Mouse (Mus musculus) B cell, adult 2 months (primary cell): ENCODE measurements around the gene Dyx1c1.

Experiments used
- DNase-seq, 2 experiments: peaks; one replicate each; pipeline ENCODE4 v3.0.0; 2022

Dyx1c1 gene

GRCm38 (mm10) chr9:72958521-72959450, at the start of gene Dyx1c1, which contains the start of gene Gm44503:
TSS of gene Dyx1c1 (plus strand) at chr9:72958785.
TSS of gene Gm44503 (plus strand) at chr9:72958852.
- DNase-seq, result peak; percentile 84 to 86

GRCm38 (mm10) chr9:72911381-72911780, 47.2 kb upstream of the Dyx1c1 start:
- no peak for DNase-seq

- no peak for DNase-seq
Measured at GRCm38 (mm10) chr9:72913551-72913950, 45.0 kb upstream of the Dyx1c1 start.

DNA sequence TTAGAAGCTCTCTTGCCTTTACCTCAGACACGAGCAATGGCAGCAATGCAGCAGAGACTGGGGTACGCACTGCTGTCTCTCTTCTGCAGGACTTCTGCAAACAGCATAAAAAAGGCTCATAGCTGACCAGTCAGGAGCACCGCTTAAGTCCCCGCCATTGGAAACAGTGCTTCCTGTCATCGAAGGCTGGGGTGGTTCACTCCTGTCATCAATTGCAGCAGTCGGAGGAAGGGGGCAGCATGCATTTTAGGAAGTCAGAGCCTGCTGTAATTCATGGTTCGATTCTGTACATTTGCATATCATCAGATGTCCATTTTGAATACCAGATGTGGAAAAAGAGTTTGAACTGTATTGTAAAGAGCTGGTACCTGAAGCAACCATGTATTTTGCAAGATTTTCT, 42.9 kb upstream of the Dyx1c1 start:
- DNase-seq, result no peak

GRCm38 (mm10) chr9:72923068-72923467, 35.5 kb upstream of the Dyx1c1 start:
- no peak for DNase-seq

DNA sequence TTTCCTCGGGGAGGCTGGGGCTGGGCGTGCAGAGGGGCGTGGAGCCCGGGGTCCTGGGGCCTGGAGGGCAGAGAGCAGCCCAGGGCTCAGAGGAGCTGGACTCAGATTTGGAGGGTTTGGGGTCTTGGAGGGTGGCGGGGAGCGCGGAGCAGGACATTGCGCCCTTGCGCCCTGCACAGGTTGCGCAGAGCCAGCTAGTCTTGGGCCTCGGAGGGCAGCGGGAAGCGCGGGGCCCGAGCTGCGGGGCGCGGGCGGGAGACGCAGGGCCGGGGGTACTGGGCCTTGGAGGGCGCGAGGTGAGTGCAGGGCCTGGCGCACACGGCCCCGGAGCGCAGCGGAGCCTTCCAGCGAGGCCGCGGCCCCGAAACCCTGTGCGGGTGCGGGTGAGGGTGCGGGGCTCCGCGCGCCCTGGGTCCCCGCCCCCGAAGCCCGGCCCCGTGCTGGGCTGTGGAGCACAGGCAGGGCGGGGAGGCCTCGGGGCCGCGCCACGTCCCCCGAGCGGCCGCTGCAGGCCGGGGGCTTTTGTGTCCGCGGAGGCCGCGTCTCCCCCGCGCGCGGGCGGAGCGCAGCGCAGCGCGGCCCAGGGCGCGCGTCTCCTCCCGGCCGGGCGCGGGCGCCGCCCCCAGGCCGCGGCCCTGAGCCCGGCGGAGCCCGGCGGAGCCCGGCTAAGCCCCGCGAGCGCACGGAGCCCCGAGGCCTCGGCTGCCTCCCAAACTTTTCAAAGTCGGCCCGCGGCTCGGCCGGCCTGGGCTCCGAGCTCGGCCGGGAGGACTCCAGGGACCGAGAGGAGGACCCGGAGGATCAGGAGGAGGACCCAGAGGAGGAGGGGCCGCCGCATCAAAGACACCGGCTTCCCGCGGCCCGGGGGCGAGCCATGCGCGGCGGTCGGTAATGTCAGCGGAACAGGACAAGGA, 33.3 kb upstream of the Dyx1c1 start, which contains the start of gene Pygo1:
Pygo1 (plus strand) TSS at position 625 of the 914 bp plus-strand sequence.
- DNase-seq, result peak in 1 of 2 experiments; percentile 2

DNA sequence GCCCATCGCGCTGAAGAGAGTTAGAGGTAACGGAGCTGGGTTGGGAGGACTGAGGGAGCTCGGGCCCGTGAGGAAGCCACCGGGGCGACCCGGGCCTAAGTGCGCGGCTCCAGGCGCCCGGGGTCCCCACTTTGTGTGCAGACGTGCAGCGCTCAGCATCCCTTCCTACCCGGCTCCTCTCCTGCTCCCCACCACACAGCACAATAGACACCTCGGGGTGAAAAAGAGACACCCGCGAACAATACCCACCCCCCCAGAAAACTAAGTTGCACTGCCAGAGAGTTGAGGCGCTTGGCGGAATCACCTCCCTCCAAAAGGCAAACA, 32.7 kb upstream of the Dyx1c1 start:
- DNase-seq, result peak in 1 of 2 experiments; percentile 5

GRCm38 (mm10) chr9:72931166-72931790, 27.3 kb upstream of the Dyx1c1 start:
- no peak for DNase-seq

GRCm38 (mm10) chr9:72935309-72935708, 23.3 kb upstream of the Dyx1c1 start:
- no peak for DNase-seq

DNA sequence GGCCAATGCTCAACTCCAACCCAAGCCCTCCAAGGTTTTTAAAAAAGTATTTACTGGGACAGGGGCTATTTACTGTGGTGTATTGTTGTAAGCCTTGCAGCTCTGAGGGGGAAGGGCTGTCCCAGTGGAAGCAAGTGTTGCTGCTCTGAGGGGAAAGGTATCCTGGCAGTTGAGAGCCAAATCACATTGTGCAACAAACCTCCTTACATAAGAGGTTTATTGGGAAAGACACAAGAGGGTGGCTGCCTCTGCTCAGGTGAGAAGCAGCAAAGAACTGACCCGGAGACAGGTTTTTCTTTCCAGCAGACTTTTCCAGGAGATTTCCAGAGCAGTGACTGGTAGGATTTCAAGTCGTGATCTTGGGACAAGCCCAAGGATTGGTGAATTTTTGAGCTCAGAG, 22.3 kb upstream of the Dyx1c1 start:
- no peak for DNase-seq

DNA sequence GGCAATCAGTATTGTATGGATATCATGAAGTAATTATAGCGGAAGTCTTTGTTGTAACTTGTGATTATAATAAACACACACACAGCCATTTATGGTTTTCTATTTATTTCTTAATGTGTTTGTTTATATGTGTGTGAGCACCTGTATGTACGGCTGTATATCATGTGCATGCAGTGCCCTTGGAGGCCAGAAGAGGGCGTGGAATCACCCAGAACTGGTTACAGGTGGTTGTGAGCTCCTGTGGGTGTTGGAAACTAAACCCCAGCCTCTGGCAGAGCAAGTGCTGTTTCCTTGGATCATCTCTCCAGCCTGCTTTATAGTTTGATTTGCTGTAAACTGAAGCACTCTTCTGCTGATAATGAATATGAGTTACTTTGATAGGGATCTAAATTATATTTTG, 15.2 kb upstream of the Dyx1c1 start:
- DNase-seq, result peak in 1 of 2 experiments; percentile 26

- DNase-seq, result no peak
Measured at GRCm38 (mm10) chr9:72944286-72944685, 14.3 kb upstream of the Dyx1c1 start.

DNA sequence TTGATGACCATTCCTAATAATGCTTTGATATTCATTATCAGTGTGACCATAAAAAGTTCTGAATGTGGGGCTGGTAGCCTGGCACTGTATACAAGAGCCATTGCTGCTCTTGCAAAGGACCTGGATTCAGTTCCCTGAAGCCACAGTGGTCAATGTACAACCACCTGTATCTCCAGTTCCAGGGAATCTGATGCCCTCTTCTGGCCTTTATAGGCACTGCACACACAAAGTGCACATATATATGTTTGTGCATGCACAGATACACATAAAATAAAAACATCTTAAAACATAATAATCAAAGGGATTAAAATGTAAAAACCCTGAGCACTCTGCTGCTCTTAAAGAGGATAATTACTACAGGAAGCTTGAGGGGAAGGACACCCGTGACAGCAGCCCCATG, 11.6 kb upstream of the Dyx1c1 start:
- DNase-seq, result no peak

- no peak for DNase-seq
Measured at GRCm38 (mm10) chr9:72949572-72949971, 9.0 kb upstream of the Dyx1c1 start.

GRCm38 (mm10) chr9:72954746-72955145, 3.8 kb upstream of the Dyx1c1 start:
- DNase-seq, result peak; percentile 43 to 53

DNA sequence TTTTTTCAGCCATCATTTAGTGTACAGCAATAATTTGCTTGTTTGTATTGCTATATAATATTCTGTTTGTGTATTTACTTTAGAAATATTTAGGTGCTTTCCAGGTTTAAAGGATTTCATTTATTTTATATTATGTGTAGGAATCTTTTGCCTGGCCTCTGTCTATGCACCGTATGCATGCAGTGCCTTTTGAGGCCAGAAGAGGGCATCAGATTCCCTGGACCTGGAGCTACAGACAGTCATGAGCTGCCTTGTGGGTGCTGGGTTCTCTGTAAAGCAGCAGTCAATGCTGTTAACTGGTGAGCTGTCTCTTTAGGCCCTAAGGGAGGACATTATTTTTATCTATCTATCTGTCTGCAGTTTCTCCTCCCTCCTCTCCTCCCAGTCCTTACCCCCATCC, 3.0 kb upstream of the Dyx1c1 start:
- DNase-seq, result peak; percentile 70 to 74

DNA sequence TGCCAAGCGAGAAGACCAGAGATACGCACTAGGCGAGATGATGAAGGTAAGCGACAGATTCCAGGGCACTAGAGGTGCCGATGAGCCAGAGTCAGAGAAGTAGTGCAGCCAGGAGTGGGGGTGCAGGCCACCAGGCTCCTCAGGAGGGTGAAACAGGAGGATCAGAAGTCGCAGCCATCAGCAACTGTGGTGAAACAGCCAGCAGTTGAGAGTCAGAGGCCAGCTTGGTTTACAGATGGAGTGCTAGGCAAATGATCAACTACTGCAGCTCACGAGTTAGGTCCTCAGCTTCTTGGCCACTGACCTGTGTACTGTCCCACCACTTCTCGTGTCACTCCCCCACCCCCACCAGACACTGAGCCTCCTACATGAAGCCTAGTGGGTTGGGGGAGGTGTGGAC, 2.8 kb downstream of the Dyx1c1 start:
- no peak for DNase-seq

DNA sequence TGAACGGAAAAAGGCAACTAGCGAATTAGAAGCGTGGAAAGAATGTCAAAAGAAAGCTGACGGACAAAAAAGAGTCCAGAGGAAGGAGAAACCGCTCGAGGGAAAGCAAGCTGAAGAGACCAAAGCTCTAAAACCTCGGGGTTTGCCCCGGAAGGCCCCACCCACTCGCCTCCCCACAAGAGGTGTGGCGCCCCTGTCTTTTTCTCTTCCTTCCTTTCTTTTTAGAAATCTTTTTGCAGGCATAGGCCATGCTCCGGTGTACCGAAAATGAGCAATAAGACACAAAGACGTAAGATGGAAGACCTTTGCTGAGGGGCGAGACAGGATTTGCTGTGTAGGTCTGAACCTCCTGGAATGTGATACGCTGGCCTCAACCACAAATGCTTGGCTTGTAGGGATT, 3.4 kb downstream of the Dyx1c1 start:
- DNase-seq, result peak; percentile 38 to 51

DNA sequence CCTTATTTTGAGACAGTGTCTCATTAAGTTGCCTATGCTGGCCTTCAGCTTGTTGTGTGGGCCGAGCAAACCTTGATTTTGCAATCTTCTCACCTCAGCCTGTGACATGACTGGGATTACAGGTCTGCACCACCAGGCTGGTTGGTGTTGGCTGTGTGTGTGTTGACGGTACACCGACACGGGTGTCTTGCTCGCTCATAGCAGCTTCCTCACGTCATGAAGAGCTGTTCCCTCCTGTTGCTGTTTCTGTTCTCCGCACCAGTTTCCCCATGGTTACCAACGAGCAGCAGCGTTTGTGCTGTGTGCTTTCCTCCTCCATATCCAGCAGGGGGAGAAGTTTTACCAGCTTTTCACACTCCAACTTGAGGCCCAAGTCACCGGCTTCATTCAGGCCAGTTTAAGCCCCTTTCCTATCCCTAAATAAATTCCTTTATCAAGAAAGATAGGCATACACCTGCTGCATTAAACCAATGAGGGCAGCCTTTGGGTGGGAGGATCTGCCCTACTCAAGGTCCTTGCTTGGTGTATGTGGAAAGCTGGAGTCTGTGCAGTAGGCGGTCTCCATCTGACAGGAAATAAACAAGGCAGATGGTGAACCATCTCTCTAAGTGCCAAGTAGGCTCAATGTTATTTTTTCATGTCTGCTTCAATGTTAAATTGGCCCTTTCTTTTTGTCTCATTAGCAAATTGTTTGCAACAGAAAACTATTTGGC, 9.9 kb downstream of the Dyx1c1 start:
- DNase-seq, result peak; percentile 50 to 57

- DNase-seq, result peak; percentile 31 to 39
Measured at GRCm38 (mm10) chr9:72969874-72970273, 11.3 kb downstream of the Dyx1c1 start.

DNA sequence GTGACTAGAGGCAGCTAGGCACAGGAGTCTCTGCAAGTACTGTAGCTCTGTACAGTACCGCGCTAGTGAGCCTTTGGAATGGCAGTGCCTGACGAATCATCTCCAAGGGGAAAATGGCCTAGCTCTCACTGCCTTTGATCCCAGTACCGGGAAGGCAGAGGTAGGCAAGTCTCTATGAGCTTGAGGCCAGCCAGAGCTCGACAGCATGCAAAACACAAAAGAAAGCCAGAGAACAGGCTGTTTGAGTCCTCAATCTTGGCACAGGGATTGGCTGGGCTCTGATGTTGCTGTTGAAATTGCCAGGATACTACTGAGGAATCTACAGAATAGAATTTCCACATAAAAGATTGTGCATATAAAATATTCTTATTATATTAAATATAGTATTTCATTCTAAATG, 13.8 kb downstream of the Dyx1c1 start:
- no peak for DNase-seq

DNA sequence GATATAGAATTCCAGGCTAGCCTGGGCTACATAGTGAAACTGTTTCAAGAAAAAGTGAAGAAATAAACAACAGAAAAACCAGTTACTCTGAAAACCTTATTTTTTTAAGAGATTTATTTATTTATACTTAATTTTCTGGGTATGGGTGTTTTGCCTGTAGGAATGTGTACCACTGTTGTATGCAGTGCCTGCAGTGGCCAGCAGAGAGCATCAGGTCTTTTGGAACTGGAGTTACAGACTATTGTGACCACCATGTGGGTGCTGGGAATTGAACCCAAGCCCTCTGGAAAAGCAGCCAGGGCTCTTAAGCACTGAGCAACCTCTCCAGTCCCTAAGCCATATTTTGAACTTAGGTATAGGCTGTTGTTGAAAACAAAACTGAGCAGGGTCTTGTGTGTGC, 14.4 kb downstream of the Dyx1c1 start:
- no peak for DNase-seq
